Mouse (Mus musculus): ENCODE measurements around the gene Rere. TPM values are rescaled to one million over a fixed set of nuclear protein-coding genes. Genes with fewer than 3 reads are reported as not detected.

Rere gene
- total and polyA plus RNA-seq, 2 experiments from 2014 or later: 25.9 to 32.9 TPM

- no peaks in the 10 kb centered on the region for H3K27me3 ChIP-seq (ENCODE audit: insufficient read depth, low read length)
- no peak for TF ChIP-seq CTCF (IDR thresholded peaks at IDR 0.05; ENCODE audit: low read depth)
- WGBS: 28% methylated on average over 1 of the region's 1 CpGs
- no peak overlapping the region for H3K9ac ChIP-seq (replicated peaks; ENCODE audit: low read length)
- peak overlapping the region; percentile 94 for H3K27ac ChIP-seq
- DNase-seq (ENCODE audit: low spot score): no peak
- no peak overlapping the region for H3K4me2 ChIP-seq (ENCODE audit: low read depth, low read length)
- H3K36me3 ChIP-seq (ENCODE audit: insufficient read depth, low read length): no peaks in the 10 kb centered on the region
- no peak for ATAC-seq
- no peak overlapping the region for H3K4me3 ChIP-seq (ENCODE audit: low read length)
- no peaks in the 10 kb centered on the region for H3K9me3 ChIP-seq (ENCODE audit: low read length)
- H3K4me1 ChIP-seq (ENCODE audit: insufficient read depth, low read length): peaks cover 17% of the 10 kb centered on the region
These were observed 276.5 kb downstream of the Rere start for GRCm38 (mm10) chr4:150557976-150558375.

- Histone ChIP-seq H3K4me2 (ENCODE audit: low read depth, low read length) (no peak overlapping the region), H3K4me3 (ENCODE audit: low read length) (no peak overlapping the region), H3K9ac (replicated peaks; ENCODE audit: low read length) (no peak overlapping the region), H3K4me1 (ENCODE audit: insufficient read depth, low read length) (peaks cover 17% of the 10 kb centered on the region), H3K9me3 (ENCODE audit: low read length) (no peaks in the 10 kb centered on the region), H3K27ac (no peak overlapping the region), H3K36me3 (ENCODE audit: insufficient read depth, low read length) (no peaks in the 10 kb centered on the region), H3K27me3 (ENCODE audit: insufficient read depth, low read length) (no peaks in the 10 kb centered on the region)
- ATAC-seq (no peak), DNase-seq (ENCODE audit: low spot score) (no peak)
- 73% methylated on average over 3 of the region's 3 CpGs for WGBS
- no peak for TF ChIP-seq CTCF (IDR thresholded peaks at IDR 0.05; ENCODE audit: low read depth)
These were observed 278.1 kb downstream of the Rere start for GRCm38 (mm10) chr4:150559514-150559913.

- Histone ChIP-seq H3K27me3 (ENCODE audit: insufficient read depth, low read length) (no peaks in the 10 kb centered on the region), H3K27ac (peak overlapping the region; percentile 4; the same call in 1 of the 2 replicates), H3K36me3 (ENCODE audit: insufficient read depth, low read length) (no peaks in the 10 kb centered on the region), H3K4me1 (ENCODE audit: insufficient read depth, low read length) (peaks cover 1% of the 10 kb centered on the region), H3K9me3 (ENCODE audit: low read length) (no peaks in the 10 kb centered on the region), H3K4me3 (ENCODE audit: low read length) (no peak overlapping the region), H3K4me2 (ENCODE audit: low read depth, low read length) (no peak overlapping the region), H3K9ac (replicated peaks; ENCODE audit: low read length) (no peak overlapping the region)
- ATAC-seq (peak; percentile 45; the same call in 1 of the 2 replicates), DNase-seq (ENCODE audit: low spot score) (no peak)
- 27% methylated on average over 5 of the region's 5 CpGs for WGBS
- TF ChIP-seq CTCF (IDR thresholded peaks at IDR 0.05; ENCODE audit: low read depth): no peak
These were observed 281.8 kb downstream of the Rere start for GRCm38 (mm10) chr4:150563281-150563680.

- no peaks in the 10 kb centered on the region for H3K9me3 ChIP-seq (ENCODE audit: low read length)
- peaks cover 20% of the 10 kb centered on the region for H3K4me1 ChIP-seq (ENCODE audit: insufficient read depth, low read length)
- TF ChIP-seq CTCF (IDR thresholded peaks at IDR 0.05; ENCODE audit: low read depth): no peak
- DNase-seq (ENCODE audit: low spot score) (no peak), ATAC-seq (no peak)
- H3K4me2 ChIP-seq (ENCODE audit: low read depth, low read length): no peak overlapping the region
- no peaks in the 10 kb centered on the region for H3K27me3 ChIP-seq (ENCODE audit: insufficient read depth, low read length)
- H3K36me3 ChIP-seq (ENCODE audit: insufficient read depth, low read length): no peaks in the 10 kb centered on the region
- peak overlapping the region; percentile 11; the same call in 1 of the 2 replicates for H3K27ac ChIP-seq
- no peak overlapping the region for H3K9ac ChIP-seq (replicated peaks; ENCODE audit: low read length)
- H3K4me3 ChIP-seq (ENCODE audit: low read length): no peak overlapping the region
- 76% methylated on average over 6 of the region's 6 CpGs for WGBS
These were observed 284.7 kb downstream of the Rere start for GRCm38 (mm10) chr4:150566193-150566592.

GRCm38 (mm10) chr4:150568318-150569134, 287.1 kb downstream of the Rere start:
- no peaks in the 10 kb centered on the region for H3K9me3 ChIP-seq (ENCODE audit: low read length)
- ATAC-seq (no peak), DNase-seq (ENCODE audit: low spot score) (no peak)
- H3K27me3 ChIP-seq (ENCODE audit: insufficient read depth, low read length): no peaks in the 10 kb centered on the region
- WGBS: 30% methylated on average over 9 of the region's 9 CpGs
- H3K27ac ChIP-seq: peak overlapping the region; percentile 95
- H3K9ac ChIP-seq (replicated peaks; ENCODE audit: low read length): peak overlapping the region; percentile 85
- H3K36me3 ChIP-seq (ENCODE audit: insufficient read depth, low read length): no peaks in the 10 kb centered on the region
- H3K4me3 ChIP-seq (ENCODE audit: low read length): peak overlapping the region; percentile 95
- peak overlapping the region; percentile 91 for H3K4me2 ChIP-seq (ENCODE audit: low read depth, low read length)
- peaks cover 20% of the 10 kb centered on the region; the same call in 1 of the 2 replicates for H3K4me1 ChIP-seq (ENCODE audit: insufficient read depth, low read length)
- TF ChIP-seq CTCF (IDR thresholded peaks at IDR 0.05; ENCODE audit: low read depth): no peak

GRCm38 (mm10) chr4:150569135-150569833, 287.8 kb downstream of the Rere start:
- Histone ChIP-seq H3K27me3 (ENCODE audit: insufficient read depth, low read length) (no peaks in the 10 kb centered on the region), H3K27ac (peak overlapping the region; percentile 95), H3K9me3 (ENCODE audit: low read length) (no peaks in the 10 kb centered on the region), H3K4me1 (ENCODE audit: insufficient read depth, low read length) (peaks cover 20% of the 10 kb centered on the region; the same call in 1 of the 2 replicates), H3K4me3 (ENCODE audit: low read length) (peak overlapping the region; percentile 95), H3K36me3 (ENCODE audit: insufficient read depth, low read length) (no peaks in the 10 kb centered on the region), H3K9ac (replicated peaks; ENCODE audit: low read length) (peak overlapping the region; percentile 85), H3K4me2 (ENCODE audit: low read depth, low read length) (peak overlapping the region; percentile 91)
- no peak for TF ChIP-seq CTCF (IDR thresholded peaks at IDR 0.05; ENCODE audit: low read depth)
- peak; percentile 84 for DNase-seq (ENCODE audit: low spot score)
- peak; percentile 93 for ATAC-seq
- under 1% methylated on average over 70 of the region's 73 CpGs for WGBS
